Mouse (Mus musculus): ENCODE results near the gene Tal1. TPM values are rescaled to one million over a fixed set of nuclear protein-coding genes. Genes with fewer than 3 reads are reported as not detected.

The Tal1 gene
- polyA plus RNA-seq, 1 experiment from 2014 or later, result 2.3 TPM

Other genes with a start within 250 kb of the Tal1 start
- gene Gm12830, start 234.7 kb upstream of the Tal1 start, polyA plus RNA-seq (2016; fragmentation: Nextera tagmentation; extraction: Ambion mirVana), result not detected in 2 replicates
- 6.2 and 7.7 TPM in 2 replicates for gene Foxd2, start 147.6 kb upstream of the Tal1 start, polyA plus RNA-seq (2016; fragmentation: Nextera tagmentation; extraction: Ambion mirVana)
- gene Foxe3, start 130.4 kb upstream of the Tal1 start, polyA plus RNA-seq (2016; fragmentation: Nextera tagmentation; extraction: Ambion mirVana), result 0.27 and 1.5 TPM in 2 replicates
- gene Cmpk1, start 69.2 kb upstream of the Tal1 start, polyA plus RNA-seq (2016; fragmentation: Nextera tagmentation; extraction: Ambion mirVana), result 95.3 and 106 TPM in 2 replicates
- 13.2 and 17.7 TPM in 2 replicates for gene Stil, start 56.3 kb upstream of the Tal1 start, polyA plus RNA-seq (2016; fragmentation: Nextera tagmentation; extraction: Ambion mirVana)
- 11.7 and 15.4 TPM in 2 replicates for gene Pdzk1ip1, start 32.3 kb downstream of the Tal1 start, polyA plus RNA-seq (2016; fragmentation: Nextera tagmentation; extraction: Ambion mirVana)
- gene Cyp4x1, start 77.9 kb downstream of the Tal1 start, polyA plus RNA-seq (2016; fragmentation: Nextera tagmentation; extraction: Ambion mirVana), result 0.51 and 0.56 TPM in 2 replicates
- not detected in 2 replicates for gene Cyp4a29, start 185.7 kb downstream of the Tal1 start, polyA plus RNA-seq (2016; fragmentation: Nextera tagmentation; extraction: Ambion mirVana)
- not detected in 2 replicates for gene Cyp4a12a, start 242.6 kb downstream of the Tal1 start, polyA plus RNA-seq (2016; fragmentation: Nextera tagmentation; extraction: Ambion mirVana)